Mouse (Mus musculus): Measurements from ENCODE around the gene Acbd6. TPM values are rescaled to one million over a fixed set of nuclear protein-coding genes. Genes with fewer than 3 reads are reported as not detected.

The Acbd6 gene
- total RNA-seq, 2 experiments from 2014 or later, result 88.3 to 91.6 TPM

Other genes with a start within 250 kb of the Acbd6 start
- gene Xpr1, start 140.7 kb upstream of the Acbd6 start, total RNA-seq (2021), result 10 to 100 TPM; 77.5 to 87.5 TPM
- not detected for gene Lhx4, start 193.6 kb downstream of the Acbd6 start, total RNA-seq (2021)